Mouse (Mus musculus): ENCODE results near the gene Zfp354a.

DNA sequence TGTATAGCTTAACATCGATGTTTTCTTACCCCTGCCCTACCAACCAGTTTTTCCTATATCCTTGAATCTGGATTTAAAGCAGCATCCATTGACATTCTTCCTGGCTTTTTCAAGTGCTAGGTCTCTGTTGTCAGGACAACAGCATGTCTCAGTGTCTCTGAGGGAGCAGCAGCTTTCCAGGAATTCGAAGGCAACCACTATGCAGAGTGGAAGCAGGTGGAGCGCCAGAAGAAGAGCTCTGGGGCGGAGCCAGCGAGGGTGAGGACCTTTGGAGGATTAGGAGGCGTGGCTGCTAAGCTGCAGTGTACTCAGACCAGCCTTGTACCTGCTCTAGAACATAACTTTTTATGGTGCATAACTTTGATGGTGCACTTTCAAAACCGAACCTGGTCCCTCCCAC is 25.5 kb downstream of the Zfp354a start:
- no peak for TF ChIP-seq CTCF (IDR thresholded peaks at IDR 0.05; ENCODE audit: control insufficient read depth, insufficient read depth, insufficient read length)
- TF ChIP-seq MYOG (IDR thresholded peaks at IDR 0.05; ENCODE audit: control insufficient read depth, extremely low read depth, insufficient read length), result no peak
- no peak for TF ChIP-seq FOSL1 (IDR thresholded peaks at IDR 0.05; ENCODE audit: insufficient read depth, low read length, poor library complexity, severe bottlenecking)
- no peak for TF ChIP-seq MYOD1 (IDR thresholded peaks at IDR 0.05; ENCODE audit: control insufficient read depth, insufficient read length, low read depth)
